Mouse (Mus musculus): ENCODE data around the gene Spen.

DNA sequence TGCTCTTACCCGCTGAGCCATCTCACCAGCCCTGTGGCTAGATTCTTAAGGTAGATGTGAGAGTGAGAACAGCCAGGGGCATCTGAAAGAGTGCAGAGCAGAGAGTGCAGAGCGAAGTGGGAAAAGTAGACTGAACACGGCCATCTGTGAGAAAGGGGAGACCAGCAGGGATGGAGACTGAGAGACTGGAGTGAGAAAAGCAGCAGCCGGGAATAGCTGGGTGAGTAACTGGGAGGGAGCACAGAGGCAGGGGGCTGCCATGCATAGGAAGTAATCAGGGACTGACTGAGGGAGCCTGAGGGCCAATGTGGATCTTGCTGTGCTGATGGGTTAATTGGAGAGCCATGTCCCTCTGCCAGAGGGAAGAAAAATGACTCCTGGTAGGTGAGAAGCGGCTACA is 35.7 kb downstream of the Spen start:
- no peak for TF ChIP-seq CTCF (IDR thresholded peaks at IDR 0.05; ENCODE audit: insufficient read depth, low read length)
- no peak for TF ChIP-seq POLR2A (IDR thresholded peaks at IDR 0.05; ENCODE audit: borderline replicate concordance, extremely low read depth, low read depth, low read length)

All from lung, adult 2 months (tissue).